Mouse (Mus musculus): ENCODE data around the gene Gm14399.
"Not testable (repeated sequence)": the region's sequence is repeated elsewhere in the genome, so short reads cannot be mapped to it uniquely, and the experiment has no call there.

The Gm14399 gene

GRCm38 (mm10) chr2:175141993-175142295 lies at the start of gene Gm14399:
Gene Gm14399, minus strand, starts transcription at chr2:175142012.
- ATAC-seq (ENCODE audit: low TSS enrichment) = not testable (repeated sequence)

DNA sequence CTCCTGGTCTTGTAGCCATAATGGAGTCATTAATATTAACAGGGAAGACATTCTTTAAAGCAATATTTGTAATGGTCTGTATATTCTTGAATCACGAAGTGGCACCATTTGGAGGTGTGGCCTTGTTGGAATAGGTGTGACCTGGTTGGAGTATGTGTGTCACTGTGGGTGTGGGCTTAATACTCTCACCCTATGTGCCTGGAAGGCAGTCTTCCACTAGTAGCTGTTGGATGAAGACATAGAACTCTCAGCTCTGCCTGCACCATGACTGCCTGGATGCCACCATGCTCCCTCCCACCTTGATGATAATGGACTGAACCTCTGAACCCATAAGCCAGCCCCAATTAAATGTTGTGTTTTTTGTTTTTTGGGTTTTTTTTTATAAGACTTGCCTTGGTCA lies 37.2 kb upstream of the Gm14399 start:
- ATAC-seq (ENCODE audit: low TSS enrichment) = not testable (repeated sequence)

DNA sequence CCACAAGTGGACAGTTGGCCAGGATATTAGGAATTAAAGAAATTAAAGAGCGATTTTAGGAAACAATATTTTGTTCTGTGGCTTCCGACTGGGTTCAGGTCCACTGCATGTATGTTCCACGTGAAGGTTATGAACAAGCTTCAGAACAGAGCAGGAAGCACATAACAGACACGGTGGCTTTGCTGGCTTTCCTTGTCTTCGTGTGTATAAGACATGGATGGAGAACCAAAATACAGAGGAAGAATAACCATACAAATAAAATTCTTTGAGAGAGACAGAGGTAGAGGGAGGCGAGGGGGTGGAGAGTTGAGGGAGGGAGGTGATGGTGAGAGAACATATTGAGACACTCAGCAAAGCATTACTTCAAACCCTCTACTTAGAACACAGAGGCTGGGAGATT lies 34.5 kb upstream of the Gm14399 start:
- no peak for ATAC-seq (ENCODE audit: low TSS enrichment)

GRCm38 (mm10) chr2:175175401-175176180 lies 33.8 kb upstream of the Gm14399 start, which contains the start of gene Gm14443:
Gene Gm14443, minus strand, starts transcription at chr2:175175871.
- ATAC-seq (ENCODE audit: low TSS enrichment) = not testable (repeated sequence)

GRCm38 (mm10) chr2:175174058-175174457 lies 32.2 kb upstream of the Gm14399 start:
- not testable (repeated sequence) for ATAC-seq (ENCODE audit: low TSS enrichment)

GRCm38 (mm10) chr2:175172906-175173595 lies 31.2 kb upstream of the Gm14399 start:
- not testable (repeated sequence) for ATAC-seq (ENCODE audit: low TSS enrichment)

DNA sequence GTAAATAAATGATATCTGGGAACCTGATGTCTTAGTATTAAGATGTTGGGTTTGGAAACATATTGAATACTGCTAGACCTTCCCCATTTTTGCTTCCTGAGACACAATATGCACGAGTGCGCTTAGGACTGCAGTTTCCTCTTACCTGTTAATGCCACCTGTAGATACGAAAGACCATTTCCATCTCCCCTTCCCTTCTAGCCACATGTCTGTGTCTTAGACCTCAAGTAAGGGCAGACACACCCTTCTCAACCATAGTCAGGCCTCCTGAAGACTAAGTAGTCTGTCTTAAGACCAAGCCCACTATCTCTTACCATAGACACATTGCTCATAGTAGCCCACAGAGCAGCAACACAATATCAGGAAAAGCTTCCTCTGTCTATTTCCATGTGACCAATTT lies 30.3 kb upstream of the Gm14399 start:
- no peak for ATAC-seq (ENCODE audit: low TSS enrichment)

GRCm38 (mm10) chr2:175166870-175167269 lies 25.1 kb upstream of the Gm14399 start:
- ATAC-seq (ENCODE audit: low TSS enrichment) = not testable (repeated sequence)

DNA sequence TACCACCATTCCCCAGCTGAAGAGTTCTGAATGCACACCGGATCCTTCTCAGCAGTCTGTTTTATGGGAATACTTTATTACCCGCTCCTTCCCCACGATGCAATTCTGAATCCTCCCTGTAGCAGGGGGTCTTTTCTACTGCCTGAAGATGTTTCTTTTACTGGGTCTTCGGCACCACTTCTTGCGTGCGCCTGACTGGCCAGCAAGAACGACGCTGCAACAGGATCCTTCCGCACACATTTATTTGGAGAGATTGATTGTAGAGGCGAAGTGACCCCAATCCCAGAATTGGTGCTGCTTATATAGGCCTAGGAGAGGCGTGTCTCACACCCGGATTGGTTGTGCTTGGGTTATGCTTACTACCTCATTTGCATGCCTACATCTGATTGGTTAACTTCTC lies 23.3 kb upstream of the Gm14399 start:
- not testable (repeated sequence) for ATAC-seq (ENCODE audit: low TSS enrichment)

- ATAC-seq (ENCODE audit: low TSS enrichment) = not testable (repeated sequence)
These were observed 19.6 kb upstream of the Gm14399 start for GRCm38 (mm10) chr2:175161438-175161837.

GRCm38 (mm10) chr2:175158642-175159041 lies 16.8 kb upstream of the Gm14399 start:
- ATAC-seq (ENCODE audit: low TSS enrichment) = no peak

GRCm38 (mm10) chr2:175156696-175157095 lies 14.9 kb upstream of the Gm14399 start:
- ATAC-seq (ENCODE audit: low TSS enrichment) = no peak

- not testable (repeated sequence) for ATAC-seq (ENCODE audit: low TSS enrichment)
These were observed 457 bp downstream of the Gm14399 start for GRCm38 (mm10) chr2:175141118-175141992.

- ATAC-seq (ENCODE audit: low TSS enrichment) = not testable (repeated sequence)
These were observed 1.2 kb downstream of the Gm14399 start for GRCm38 (mm10) chr2:175140624-175141023.

All from frontal cortex, adult (tissue).